8 mouse cellular contexts compared by ENCODE assay signal in the genomic region with DNA sequence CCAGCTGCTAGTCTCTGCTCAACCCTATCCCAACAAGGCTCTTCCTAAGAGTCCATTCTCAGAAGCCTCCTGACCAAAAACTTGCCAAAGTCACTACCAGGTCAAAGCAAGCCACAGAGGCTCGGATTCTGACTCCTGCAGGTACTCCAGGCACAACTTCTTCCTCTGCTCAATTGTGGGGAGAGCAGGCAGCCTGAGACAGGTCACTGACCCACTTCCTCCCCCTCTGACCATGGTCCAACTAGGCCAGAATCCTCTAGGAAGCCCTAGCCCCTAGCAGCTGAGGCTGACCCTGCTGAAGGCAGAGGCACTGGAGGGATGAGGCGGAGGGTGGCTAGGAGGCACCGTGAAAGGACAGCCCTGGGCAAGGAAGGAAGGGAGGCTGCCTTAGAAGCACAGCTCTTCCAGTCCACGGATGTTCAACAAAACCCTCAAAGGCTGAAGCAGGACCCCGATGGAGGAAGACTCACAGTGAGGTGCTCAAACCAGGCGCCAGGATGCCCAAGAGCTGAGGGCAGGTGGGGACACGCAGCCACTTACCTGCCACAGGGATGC. TPM values are rescaled to one million over a fixed set of nuclear protein-coding genes. Genes with fewer than 3 reads are reported as not detected.
DNase-seq lines count a peak whose midpoint lies in the region; ATAC-seq and TF ChIP-seq lines count a peak whose summit lies in the region.

No protein-coding gene starts in this region.

- WGBS in thymus, adult 2 months = 19% methylated on average over 7 of the region's 7 CpGs
- 73% methylated on average over 7 of the region's 7 CpGs for WGBS in limb, embryonic 12.5 days
- 44% methylated on average over 7 of the region's 7 CpGs for WGBS in stomach, embryonic 16.5 days

- peak overlapping the region; percentile 82 for H3K4me2 ChIP-seq in limb, embryonic 12.5 days
- peak overlapping the region; percentile 74 for H3K4me2 ChIP-seq in stomach, embryonic 16.5 days (ENCODE audit: low read depth, low read length)

- no peak overlapping the region for H3K27ac ChIP-seq in thymus, adult 2 months (ENCODE audit: control insufficient read depth, insufficient read depth, low read length)
- peak overlapping the region; percentile 81 for H3K27ac ChIP-seq in limb, embryonic 12.5 days
- peak overlapping the region; percentile 91 for H3K27ac ChIP-seq in stomach, embryonic 16.5 days (ENCODE audit: low read length)

- peaks cover 70% of the 10 kb centered on the region for H3K4me1 ChIP-seq in thymus, adult 2 months (replicated peaks; ENCODE audit: control insufficient read depth, insufficient read depth, low read length)
- peaks cover 76% of the 10 kb centered on the region for H3K4me1 ChIP-seq in limb, embryonic 12.5 days (replicated peaks)
- peaks cover 80% of the 10 kb centered on the region for H3K4me1 ChIP-seq in stomach, embryonic 16.5 days (ENCODE audit: control insufficient read depth, insufficient read depth, low read length)

- TF ChIP-seq POLR2A in thymus, adult 2 months (IDR thresholded peaks at IDR 0.05; ENCODE audit: control insufficient read depth, extremely low read depth, insufficient read depth, low read length, poor library complexity) = no peak

- H3K27me3 ChIP-seq in thymus, adult 2 months (ENCODE audit: control insufficient read depth, insufficient read depth, low read length) = no peaks in the 10 kb centered on the region
- no peaks in the 10 kb centered on the region for H3K27me3 ChIP-seq in limb, embryonic 12.5 days
- H3K27me3 ChIP-seq in stomach, embryonic 16.5 days (ENCODE audit: control insufficient read depth, insufficient read depth, low read length) = no peaks in the 10 kb centered on the region

- no peaks in the 10 kb centered on the region for H3K36me3 ChIP-seq in thymus, adult 2 months (ENCODE audit: control insufficient read depth, insufficient read depth, low read length)
- H3K36me3 ChIP-seq in limb, embryonic 12.5 days = peaks cover 16% of the 10 kb centered on the region; the same call in 1 of the 2 replicates
- no peaks in the 10 kb centered on the region for H3K36me3 ChIP-seq in stomach, embryonic 16.5 days (ENCODE audit: control insufficient read depth, insufficient read depth, low read length)

- H3K9me3 ChIP-seq in limb, embryonic 12.5 days = no peaks in the 10 kb centered on the region
- H3K9me3 ChIP-seq in stomach, embryonic 16.5 days (replicated peaks; ENCODE audit: control insufficient read depth, low read length) = no peaks in the 10 kb centered on the region

- TF ChIP-seq CTCF in thymus, adult 2 months (IDR thresholded peaks at IDR 0.05; ENCODE audit: borderline replicate concordance, control insufficient read depth, extremely low read depth, insufficient read depth, low read length, poor library complexity) = no peak

- peak overlapping the region; percentile 64 for H3K9ac ChIP-seq in limb, embryonic 12.5 days (replicated peaks)
- peak overlapping the region; percentile 74 for H3K9ac ChIP-seq in stomach, embryonic 16.5 days (ENCODE audit: low read length)

- peak; percentile 23 for DNase-seq in adrenal gland, postnatal 10 days
- no peak for DNase-seq in adrenal gland, postnatal 14 days
- no peak for DNase-seq in thymus, adult 2 months
- DNase-seq in thymus, postnatal 4 days = no peak
- no peak for DNase-seq in retina, postnatal 1 day

- H3K4me3 ChIP-seq in thymus, adult 2 months (ENCODE audit: control insufficient read depth, insufficient read depth, low read length) = peak overlapping the region; percentile 41
- peak overlapping the region; percentile 41 for H3K4me3 ChIP-seq in limb, embryonic 12.5 days (replicated peaks)
- peak overlapping the region; percentile 49 for H3K4me3 ChIP-seq in stomach, embryonic 16.5 days (replicated peaks; ENCODE audit: low read length)

- no peak for ATAC-seq in limb, embryonic 12.5 days (ENCODE audit: insufficient number of reproducible peaks, insufficient read depth, low FRiP score, low TSS enrichment, low read depth)
- no peak for ATAC-seq in stomach, embryonic 16.5 days (ENCODE audit: insufficient read depth, low FRiP score)
- ATAC-seq in megakaryocyte-erythroid progenitor cell, adult 5-6 weeks (replicated peaks; ENCODE audit: low FRiP score, low TSS enrichment, poor library complexity, severe bottlenecking) = no peak

RNA-seq across cellular contexts. Expression of a gene that starts 12.0 kb away (rescaled TPM):
- total RNA-seq in adrenal gland, postnatal 10 days (2021) = 100 to 1,000 TPM in 1 of 2 experiments, 10 to 100 TPM in 1; 84.4 to 113 TPM
- 81.1 and 83.7 TPM in 2 replicates for total RNA-seq in adrenal gland, postnatal 14 days (2021)
- 76.8 and 81.7 TPM in 2 replicates for polyA plus RNA-seq in thymus, adult 2 months (2012; rRNA removed)
- polyA plus RNA-seq in limb, embryonic 12.5 days (2016; fragmentation: Nextera tagmentation; extraction: Ambion mirVana) = 58.1 and 64.3 TPM in 2 replicates
- polyA plus RNA-seq in stomach, embryonic 16.5 days (2015; fragmentation: Nextera tagmentation; extraction: Ambion mirVana) = 60.6 and 67.4 TPM in 2 replicates
- 10.7 and 16.6 TPM in 2 replicates for total RNA-seq in megakaryocyte-erythroid progenitor cell, adult 5-6 weeks (2014; fragmentation: Nextera tagmentation)
- total RNA-seq in megakaryocyte-erythroid progenitor cell, adult 5-6 weeks (2017) = 6.1 and 11.4 TPM in 2 replicates

RNA-seq across cellular contexts. Expression of a gene that starts 28.5 kb away (rescaled TPM):
- total RNA-seq in adrenal gland, postnatal 10 days (2021) = 10 to 100 TPM; 72.3 to 74.7 TPM
- total RNA-seq in adrenal gland, postnatal 14 days (2021) = 82.8 and 83.7 TPM in 2 replicates
- polyA plus RNA-seq in thymus, adult 2 months (2012; rRNA removed) = 48.6 and 56.5 TPM in 2 replicates
- 36.6 and 36.8 TPM in 2 replicates for polyA plus RNA-seq in limb, embryonic 12.5 days (2016; fragmentation: Nextera tagmentation; extraction: Ambion mirVana)
- 28.0 and 28.7 TPM in 2 replicates for polyA plus RNA-seq in stomach, embryonic 16.5 days (2015; fragmentation: Nextera tagmentation; extraction: Ambion mirVana)
- total RNA-seq in megakaryocyte-erythroid progenitor cell, adult 5-6 weeks (2014; fragmentation: Nextera tagmentation) = 71.5 and 93.3 TPM in 2 replicates
- 39.9 and 59.4 TPM in 2 replicates for total RNA-seq in megakaryocyte-erythroid progenitor cell, adult 5-6 weeks (2017)

RNA-seq across cellular contexts. Expression of a gene that starts 30.7 kb away (rescaled TPM):
- total RNA-seq in adrenal gland, postnatal 10 days (2021) = 1 to 10 TPM; 1.9 to 4.5 TPM
- total RNA-seq in adrenal gland, postnatal 14 days (2021) = 1.7 and 2.3 TPM in 2 replicates
- 13.0 and 17.7 TPM in 2 replicates for polyA plus RNA-seq in thymus, adult 2 months (2012; rRNA removed)
- polyA plus RNA-seq in limb, embryonic 12.5 days (2016; fragmentation: Nextera tagmentation; extraction: Ambion mirVana) = 21.7 and 23.5 TPM in 2 replicates
- 10.8 and 12.4 TPM in 2 replicates for polyA plus RNA-seq in stomach, embryonic 16.5 days (2015; fragmentation: Nextera tagmentation; extraction: Ambion mirVana)
- 36.4 and 48.1 TPM in 2 replicates for total RNA-seq in megakaryocyte-erythroid progenitor cell, adult 5-6 weeks (2014; fragmentation: Nextera tagmentation)
- total RNA-seq in megakaryocyte-erythroid progenitor cell, adult 5-6 weeks (2017) = 7.5 and 12.3 TPM in 2 replicates

RNA-seq across cellular contexts. Expression of a gene that starts 32.9 kb away (rescaled TPM):
- 10 to 100 TPM; 77.5 to 80.8 TPM for total RNA-seq in adrenal gland, postnatal 10 days (2021)
- total RNA-seq in adrenal gland, postnatal 14 days (2021) = 78.7 and 81.0 TPM in 2 replicates
- 36.1 and 42.2 TPM in 2 replicates for polyA plus RNA-seq in thymus, adult 2 months (2012; rRNA removed)
- polyA plus RNA-seq in limb, embryonic 12.5 days (2016; fragmentation: Nextera tagmentation; extraction: Ambion mirVana) = 103 TPM in 2 replicates
- polyA plus RNA-seq in stomach, embryonic 16.5 days (2015; fragmentation: Nextera tagmentation; extraction: Ambion mirVana) = 79.2 and 85.4 TPM in 2 replicates
- total RNA-seq in megakaryocyte-erythroid progenitor cell, adult 5-6 weeks (2014; fragmentation: Nextera tagmentation) = 110 TPM in 2 replicates
- total RNA-seq in megakaryocyte-erythroid progenitor cell, adult 5-6 weeks (2017) = 71.3 and 94.9 TPM in 2 replicates

RNA-seq across cellular contexts. Expression of a gene that starts 50.6 kb away (rescaled TPM):
- 1 to 10 TPM; 1.1 to 2.6 TPM for total RNA-seq in adrenal gland, postnatal 10 days (2021)
- total RNA-seq in adrenal gland, postnatal 14 days (2021) = 0.11 and 0.19 TPM in 2 replicates
- 0.12 and 0.27 TPM in 2 replicates for polyA plus RNA-seq in thymus, adult 2 months (2012; rRNA removed)
- polyA plus RNA-seq in limb, embryonic 12.5 days (2016; fragmentation: Nextera tagmentation; extraction: Ambion mirVana) = 0.16 and 0.19 TPM in 2 replicates
- polyA plus RNA-seq in stomach, embryonic 16.5 days (2015; fragmentation: Nextera tagmentation; extraction: Ambion mirVana) = 0.12 TPM in 1 of 2 replicates, not detected in the other
- 2.2 and 2.5 TPM in 2 replicates for total RNA-seq in megakaryocyte-erythroid progenitor cell, adult 5-6 weeks (2014; fragmentation: Nextera tagmentation)
- total RNA-seq in megakaryocyte-erythroid progenitor cell, adult 5-6 weeks (2017) = 0.84 and 1.3 TPM in 2 replicates
